Mouse (Mus musculus) myocyte (in vitro differentiated cells): ENCODE data around the gene Unc119.

Experiments used
- MAX ChIP-seq: IDR thresholded peaks from one replicate; pipeline ENCODE4 v1.6.1; 2011; ENCODE audit warnings: low read depth, mild to moderate bottlenecking, control low read depth
- POLR2A ChIP-seq: IDR thresholded peaks from one replicate; pipeline ENCODE4 v1.6.1; 2011; ENCODE audit warnings: low read depth, mild to moderate bottlenecking, control low read depth, moderate library complexity; ENCODE audit not compliant: insufficient read length

- TF ChIP-seq MAX (no peak), POLR2A (no peak)
Measured at GRCm38 (mm10) chr11:78327215-78327614, 16.1 kb upstream of the Unc119 start.
